Mouse (Mus musculus) stomach, postnatal 0 days (tissue): ENCODE results near the gene Cmpk2. TPM values are rescaled to one million over a fixed set of nuclear protein-coding genes. Genes with fewer than 3 reads are reported as not detected.
"Not testable (repeated sequence)": the region's sequence is repeated elsewhere in the genome, so short reads cannot be mapped to it uniquely, and the experiment has no call there.

Source experiments
- ATAC-seq: fragments of 200-750 bp; cut with Nextera tagmentation; 2 replicates; pipeline ENCODE4 v1.8.0; 2017; ENCODE audit not compliant: low FRiP score, low TSS enrichment
- DNase-seq: peaks from one replicate; pipeline ENCODE4 v3.0.0-alpha.2; 2016; ENCODE audit warnings: low spot score
- H3K27ac ChIP-seq: fragments of 300-500 bp; sonication (generic); replicated peaks from 2 replicates; pipeline ENCODE4 v1.5.1; 2014; ENCODE audit warnings: mild to moderate bottlenecking, control low read depth
- H3K27me3 ChIP-seq: fragments of 300-500 bp; sonication (generic); 2 replicates; pipeline ENCODE4 v1.6.1; 2014; ENCODE audit warnings: low read length; ENCODE audit not compliant: control insufficient read depth, insufficient read depth
- H3K36me3 ChIP-seq: fragments of 300-500 bp; sonication (generic); 2 replicates; pipeline ENCODE4 v1.6.1; 2014; ENCODE audit warnings: low read length, mixed read lengths; ENCODE audit not compliant: control insufficient read depth, insufficient read depth
- H3K4me1 ChIP-seq: fragments of 300-500 bp; sonication (generic); replicated peaks from 2 replicates; pipeline ENCODE4 v1.6.1; 2014; ENCODE audit warnings: antibody characterized with exemption; ENCODE audit not compliant: control insufficient read depth, insufficient read depth
- H3K4me2 ChIP-seq: fragments of 300-500 bp; sonication (generic); replicated peaks from 2 replicates; pipeline ENCODE4 v1.6.1; 2014; ENCODE audit warnings: low read depth, mild to moderate bottlenecking, control low read depth, moderate library complexity
- H3K4me3 ChIP-seq: fragments of 300-500 bp; sonication (generic); 2 replicates; pipeline ENCODE4 v1.5.1; 2014; ENCODE audit warnings: low read depth, low read length, control low read depth
- H3K9ac ChIP-seq: fragments of 300-500 bp; sonication (generic); 2 replicates; pipeline ENCODE4 v1.6.1; 2014; ENCODE audit warnings: mild to moderate bottlenecking, low read length, control low read depth, mixed read lengths
- H3K9me3 ChIP-seq: fragments of 300-500 bp; sonication (generic); 2 replicates; pipeline ENCODE4 v1.6.1; 2016; ENCODE audit warnings: low read length; ENCODE audit not compliant: control insufficient read depth
- CTCF ChIP-seq: IDR thresholded peaks from 2 replicates; pipeline ENCODE4 v1.5.1; 2016; ENCODE audit warnings: antibody characterized with exemption, low read depth, mild to moderate bottlenecking, moderate library complexity
- EP300 ChIP-seq: optimal IDR thresholded peaks from 2 replicates; pipeline ENCODE3; 2016; ENCODE audit warnings: antibody characterized with exemption
- WGBS: fragments of 180-500 bp; shearing (Covaris S2); extraction: QIAGEN DNeasy Blood & Tissue Kit; methylation state at CpG from one replicate; pipeline ENCODE4 v1.1.7; 2014; 5-methylcytosine and 5-hydroxymethylcytosine counted together
- polyA plus RNA-seq: library from polyadenylated mRNA; unstranded; fragments of >200 nt; fragmentation: Nextera tagmentation; extraction: Ambion mirVana; gene quantifications from 2 replicates; pipeline ENCODE4 v1.2.1, GENCODE M21; 2015

The Cmpk2 gene
- polyA plus RNA-seq, 1 experiment from 2014 or later, result 2.9 TPM

GRCm38 (mm10) chr12:26472770-26473481 is 3.9 kb downstream of the Cmpk2 start:
- TF ChIP-seq EP300 (no peak), CTCF (no peak)
- H3K4me3 ChIP-seq, result no peak overlapping the region

GRCm38 (mm10) chr12:26473746-26474145 is 4.7 kb downstream of the Cmpk2 start:
- no peak for ATAC-seq
- TF ChIP-seq CTCF (no peak), EP300 (no peak)

More at GRCm38 (mm10) chr12:26472770-26473481, 3.9 kb downstream of the Cmpk2 start:
- no peaks in the 10 kb centered on the region for H3K9me3 ChIP-seq
- ATAC-seq (no peak), DNase-seq (no peak)
- 85% methylated on average over 3 of the region's 3 CpGs for WGBS
- no peaks in the 10 kb centered on the region for H3K4me1 ChIP-seq
- H3K36me3 ChIP-seq, result no peaks in the 10 kb centered on the region
- no peak overlapping the region for H3K9ac ChIP-seq
- H3K27me3 ChIP-seq, result no peaks in the 10 kb centered on the region
- no peak overlapping the region for H3K4me2 ChIP-seq
- no peak overlapping the region for H3K27ac ChIP-seq

GRCm38 (mm10) chr12:26477198-26477597 is 8.2 kb downstream of the Cmpk2 start:
- H3K27me3 ChIP-seq, result no peaks in the 10 kb centered on the region
- WGBS, result 92% methylated on average over 5 of the region's 5 CpGs
- H3K27ac ChIP-seq, result no peak overlapping the region
- no peak for DNase-seq
- TF ChIP-seq CTCF, result no peak
- no peak for TF ChIP-seq EP300
- H3K4me3 ChIP-seq, result no peak overlapping the region
- no peaks in the 10 kb centered on the region for H3K4me1 ChIP-seq
- H3K4me2 ChIP-seq, result no peak overlapping the region
- H3K9ac ChIP-seq, result no peak overlapping the region
- ATAC-seq, result no peak
- H3K36me3 ChIP-seq, result no peaks in the 10 kb centered on the region
- H3K9me3 ChIP-seq, result no peaks in the 10 kb centered on the region

More at GRCm38 (mm10) chr12:26473746-26474145, 4.7 kb downstream of the Cmpk2 start:
- no peak overlapping the region for H3K27ac ChIP-seq
- no peaks in the 10 kb centered on the region for H3K4me1 ChIP-seq
- no peak for DNase-seq
- no peaks in the 10 kb centered on the region for H3K9me3 ChIP-seq
- no peaks in the 10 kb centered on the region for H3K36me3 ChIP-seq
- no peak overlapping the region for H3K4me2 ChIP-seq
- no peaks in the 10 kb centered on the region for H3K27me3 ChIP-seq
- no peak overlapping the region for H3K9ac ChIP-seq
- H3K4me3 ChIP-seq, result no peak overlapping the region
- WGBS, result 87% methylated on average over 6 of the region's 6 CpGs

- Histone ChIP-seq H3K4me1 (no peaks in the 10 kb centered on the region), H3K27me3 (no peaks in the 10 kb centered on the region), H3K9ac (no peak overlapping the region), H3K4me3 (no peak overlapping the region), H3K4me2 (0 out of 2 replicates have a peak overlapping the region, but pooled peaks have one; percentile 8), H3K36me3 (no peaks in the 10 kb centered on the region), H3K9me3 (no peaks in the 10 kb centered on the region), H3K27ac (no peak overlapping the region)
- no peak for DNase-seq
- TF ChIP-seq CTCF (no peak), EP300 (no peak)
- WGBS, result 63% methylated on average over 18 of the region's 18 CpGs
- ATAC-seq, result no peak
Measured at GRCm38 (mm10) chr12:26478196-26479004, 9.4 kb downstream of the Cmpk2 start.

GRCm38 (mm10) chr12:26485738-26486580 is 17.0 kb downstream of the Cmpk2 start:
- DNase-seq, H3K36me3 ChIP-seq, H3K9ac ChIP-seq, H3K9me3 ChIP-seq, H3K4me1 ChIP-seq, H3K4me2 ChIP-seq, H3K4me3 ChIP-seq, H3K27ac ChIP-seq, H3K27me3 ChIP-seq, ATAC-seq: not testable (repeated sequence)
- WGBS, result 89% methylated on average over 12 of the region's 12 CpGs
